24 mouse cellular contexts compared by ENCODE assay signal in genomic region chr17:28438342-28439115, GRCm38 (mm10).
DNase-seq lines count a peak whose midpoint lies in the region; ATAC-seq and TF ChIP-seq lines count a peak whose summit lies in the region.
"Had no signal": no experiment of that assay in that cellular context is flagged by ENCODE, and none has a peak within 500 bp of the region (broad histone marks: within the 10 kb centered on the region; RNA-seq: fewer than 3 reads in every experiment).

No protein-coding gene starts in this region.

- 18% methylated on average over 6 of the region's 6 CpGs for WGBS in liver, adult 2 months
- WGBS in embryonic facial prominence, embryonic 14.5 days = 69% methylated on average over 6 of the region's 6 CpGs
- 51% methylated on average over 6 of the region's 6 CpGs for whole genome bisulfite sequencing in liver, embryonic 13.5 days (ENCODE audit: insufficient replicate concordance)
- 79% methylated on average over 6 of the region's 6 CpGs for WGBS in intestine, postnatal 0 days

- H3K4me2 ChIP-seq in embryonic facial prominence, embryonic 14.5 days (ENCODE audit: low read depth, low read length) = no peak overlapping the region
- no peak overlapping the region; the same call in 1 of the 2 replicates for H3K4me2 ChIP-seq in liver, embryonic 13.5 days
- peak overlapping the region; percentile 36 for H3K4me2 ChIP-seq in myocyte (ENCODE audit: low read depth)
- H3K4me2 ChIP-seq in intestine, postnatal 0 days (replicated peaks; ENCODE audit: low read depth) = no peak overlapping the region
- H3K4me2 ChIP-seq: embryonic facial prominence, embryonic 12.5 days; forebrain, embryonic 13.5 days; heart, embryonic 11.5 days; kidney, embryonic 15.5 days; lung, embryonic 14.5 days; midbrain, embryonic 12.5 days had no signal

- no peak for ATAC-seq in embryonic facial prominence, embryonic 14.5 days (ENCODE audit: low read depth)
- peak; percentile 71 for ATAC-seq in liver, embryonic 13.5 days (ENCODE audit: low read depth)
- no peak for ATAC-seq in intestine, postnatal 0 days
- ATAC-seq: forebrain, embryonic 13.5 days; hindbrain, embryonic 16.5 days; intestine, embryonic 16.5 days had no signal

- no peak overlapping the region for H3ac ChIP-seq in myocyte (ENCODE audit: control insufficient read depth, insufficient read length)

- peak overlapping the region; percentile 97 for H3K27ac ChIP-seq in liver, adult 2 months (replicated peaks; ENCODE audit: insufficient read depth, low read depth, low read length)
- H3K27ac ChIP-seq in embryonic facial prominence, embryonic 14.5 days (replicated peaks; ENCODE audit: low read depth, low read length) = peak overlapping the region; percentile 46; the same call in 1 of the 2 replicates
- peak overlapping the region; percentile 54; the same call in 1 of the 2 replicates for H3K27ac ChIP-seq in liver, embryonic 13.5 days
- H3K27ac ChIP-seq in intestine, postnatal 0 days (ENCODE audit: low read depth, low read length) = no peak overlapping the region
- H3K27ac ChIP-seq: embryonic facial prominence, embryonic 12.5 days; forebrain, embryonic 13.5 days; kidney, embryonic 15.5 days; midbrain, embryonic 12.5 days had no signal

- peaks cover 51% of the 10 kb centered on the region for H3K4me1 ChIP-seq in liver, adult 2 months (ENCODE audit: control insufficient read depth, insufficient read depth, low read length)
- H3K4me1 ChIP-seq in embryonic facial prominence, embryonic 14.5 days (ENCODE audit: control insufficient read depth, insufficient read depth, low read length) = no peaks in the 10 kb centered on the region; the same call in 1 of the 2 replicates
- H3K4me1 ChIP-seq in liver, embryonic 13.5 days (replicated peaks) = peaks cover 44% of the 10 kb centered on the region
- no peaks in the 10 kb centered on the region for H3K4me1 ChIP-seq in intestine, postnatal 0 days (replicated peaks; ENCODE audit: control insufficient read depth, insufficient read depth, low read length)
- H3K4me1 ChIP-seq: embryonic facial prominence, embryonic 12.5 days; forebrain, embryonic 13.5 days; midbrain, embryonic 12.5 days had no signal

- H3K79me2 ChIP-seq in liver, adult 2 months (ENCODE audit: control insufficient read depth, insufficient read depth, low read length) = peaks cover 6% of the 10 kb centered on the region; the same call in 1 of the 2 replicates
- H3K79me2 ChIP-seq in myocyte (ENCODE audit: control insufficient read depth, insufficient read depth) = no peaks in the 10 kb centered on the region

- H3K4me3 ChIP-seq in liver, adult 2 months (ENCODE audit: insufficient read depth, low read depth, low read length) = peak overlapping the region; percentile 17; the same call in 1 of the 2 replicates
- H3K4me3 ChIP-seq in embryonic facial prominence, embryonic 14.5 days (ENCODE audit: low read depth, low read length) = no peak overlapping the region
- no peak overlapping the region for H3K4me3 ChIP-seq in liver, embryonic 13.5 days (replicated peaks)
- H3K4me3 ChIP-seq in myocyte = no peak overlapping the region
- no peak overlapping the region for H3K4me3 ChIP-seq in intestine, postnatal 0 days (ENCODE audit: low read depth, low read length)
- H3K4me3 ChIP-seq: embryonic facial prominence, embryonic 12.5 days; forebrain, embryonic 13.5 days; kidney, embryonic 15.5 days; midbrain, embryonic 12.5 days had no signal

- no peak for TF ChIP-seq POLR2A in liver, adult 2 months (IDR thresholded peaks at IDR 0.05; ENCODE audit: extremely low read depth, insufficient read depth, low read length)
- no peak for TF ChIP-seq POLR2A in myocyte (IDR thresholded peaks at IDR 0.05; ENCODE audit: insufficient read length, low read depth)

- H3K9me3 ChIP-seq in embryonic facial prominence, embryonic 14.5 days (ENCODE audit: control insufficient read depth, low read length) = no peaks in the 10 kb centered on the region
- H3K9me3 ChIP-seq in liver, embryonic 13.5 days (replicated peaks) = no peaks in the 10 kb centered on the region
- H3K9me3 ChIP-seq in intestine, postnatal 0 days (ENCODE audit: control insufficient read depth) = no peaks in the 10 kb centered on the region
- H3K9me3 ChIP-seq: embryonic facial prominence, embryonic 12.5 days; forebrain, embryonic 13.5 days; G1E; kidney, embryonic 15.5 days; midbrain, embryonic 12.5 days had no signal

- TF ChIP-seq CTCF in liver, adult 2 months (IDR thresholded peaks at IDR 0.05; ENCODE audit: low read depth, low read length) = no peak
- no peak for TF ChIP-seq CTCF in intestine, postnatal 0 days (IDR thresholded peaks at IDR 0.05; ENCODE audit: low read depth)

- H3K9ac ChIP-seq in liver, adult 2 months (ENCODE audit: low read depth, low read length) = peak overlapping the region; percentile 72
- no peak overlapping the region for H3K9ac ChIP-seq in embryonic facial prominence, embryonic 14.5 days (ENCODE audit: low read depth, low read length)
- no peak overlapping the region for H3K9ac ChIP-seq in liver, embryonic 13.5 days
- H3K9ac ChIP-seq in intestine, postnatal 0 days (ENCODE audit: low read depth, low read length) = no peak overlapping the region
- H3K9ac ChIP-seq: embryonic facial prominence, embryonic 12.5 days; forebrain, embryonic 13.5 days; kidney, embryonic 15.5 days; lung, embryonic 14.5 days; midbrain, embryonic 12.5 days had no signal

- H3K36me3 ChIP-seq in liver, adult 2 months (ENCODE audit: control insufficient read depth, insufficient read depth, low read length) = peaks cover 10% of the 10 kb centered on the region; the same call in 1 of the 2 replicates
- H3K36me3 ChIP-seq in embryonic facial prominence, embryonic 14.5 days (ENCODE audit: control insufficient read depth, insufficient read depth, low read length) = 0 out of 2 replicates have a peak, but pooled peaks cover 3% of the 10 kb centered on the region
- 0 out of 2 replicates have a peak, but pooled peaks cover 12% of the 10 kb centered on the region for H3K36me3 ChIP-seq in liver, embryonic 13.5 days
- no peaks in the 10 kb centered on the region for H3K36me3 ChIP-seq in myocyte (ENCODE audit: control insufficient read depth, insufficient read depth)
- peaks cover 34% of the 10 kb centered on the region; the same call in 1 of the 2 replicates for H3K36me3 ChIP-seq in intestine, postnatal 0 days (ENCODE audit: control insufficient read depth, insufficient read depth)

- DNase-seq in liver, adult 2 months (ENCODE audit: extremely low read depth, low read depth, low spot score) = peak; percentile 97
- DNase-seq in liver = no peak
- peak; percentile 53 for DNase-seq in embryonic facial prominence, embryonic 14.5 days (ENCODE audit: low spot score)
- no peak for DNase-seq in liver, embryonic 13.5 days
- DNase-seq in left cerebral cortex, adult 8-10 months (ENCODE audit: low spot score in 2 of 2) = no peak
- DNase-seq: adrenal gland, postnatal 36 days; B cell, adult 2 months; cerebellum, postnatal 10 days; kidney, postnatal 36 days; layer of hippocampus, adult 9-11 months; lung, embryonic 14.5 days; thymus, adult 18-20 months; thymus, postnatal 4 days had no signal

- no peaks in the 10 kb centered on the region for H3K27me3 ChIP-seq in liver, adult 2 months (ENCODE audit: control insufficient read depth, insufficient read depth, low read length)
- H3K27me3 ChIP-seq in embryonic facial prominence, embryonic 14.5 days (replicated peaks; ENCODE audit: control insufficient read depth, insufficient read depth, low read length) = no peaks in the 10 kb centered on the region
- H3K27me3 ChIP-seq in liver, embryonic 13.5 days = no peaks in the 10 kb centered on the region
- no peaks in the 10 kb centered on the region for H3K27me3 ChIP-seq in myocyte (ENCODE audit: control insufficient read depth, insufficient read depth, insufficient read length)
- H3K27me3 ChIP-seq in intestine, postnatal 0 days (replicated peaks; ENCODE audit: control insufficient read depth, insufficient read depth, low read length) = no peaks in the 10 kb centered on the region
- H3K27me3 ChIP-seq: CH12.LX; embryonic facial prominence, embryonic 12.5 days; forebrain, embryonic 13.5 days; kidney, embryonic 15.5 days; midbrain, embryonic 12.5 days had no signal

TF ChIP-seq in myocyte, 11 proteins besides CTCF, POLR2A, EP300 and RAD21:
- no peak for TF ChIP-seq CEBPB (IDR thresholded peaks at IDR 0.05; ENCODE audit: insufficient read depth, poor library complexity, severe bottlenecking)
- TF ChIP-seq USF1 (IDR thresholded peaks at IDR 0.05; ENCODE audit: low read depth) = no peak
- TF ChIP-seq MAX (IDR thresholded peaks at IDR 0.05; ENCODE audit: low read depth) = no peak
- no peak for TF ChIP-seq REST (IDR thresholded peaks at IDR 0.05; ENCODE audit: insufficient read depth, insufficient read length)
- TF ChIP-seq SRF (IDR thresholded peaks at IDR 0.05; ENCODE audit: control insufficient read depth, insufficient read length, low read depth) = no peak
- no peak for TF ChIP-seq TCF3 (IDR thresholded peaks at IDR 0.05; ENCODE audit: insufficient read length, low read depth)
- TF ChIP-seq E2F4 (IDR thresholded peaks at IDR 0.05; ENCODE audit: insufficient read depth) = no peak
- no peak for TF ChIP-seq MYOD1 (IDR thresholded peaks at IDR 0.05; ENCODE audit: control insufficient read depth in 1 of 3, insufficient read length in 2 of 3, low read depth in 2 of 3)
TF ChIP-seq in myocyte: peak in this region for 0.

Comparison
In these comparisons a context has a peak if more than half of its experiments do, and no peak if none do; other contexts are left out.
1. DNase-seq: peak in liver, adult 2 months (single experiment) and embryonic facial prominence, embryonic 14.5 days (single experiment); none in liver (single experiment), liver, embryonic 13.5 days (single experiment) and left cerebral cortex, adult 8-10 months (0 of 2).